Mouse (Mus musculus) macrophage (primary cell): Measurements from ENCODE around the gene 1700029H14Rik. TPM values are rescaled to one million over a fixed set of nuclear protein-coding genes. Genes with fewer than 3 reads are reported as not detected.

Experiments
- H3K27ac ChIP-seq: fragments of 350-480 bp; formaldehyde crosslinking; 2 replicates; pipeline ENCODE4 v1.9.0; 2021
- H3K36me3 ChIP-seq: fragments of 350-480 bp; formaldehyde crosslinking; 2 replicates; pipeline ENCODE4 v1.9.0; 2021; ENCODE audit errors: inconsistent target
- H3K4me3 ChIP-seq: fragments of 350-480 bp; formaldehyde crosslinking; 2 replicates; pipeline ENCODE4 v1.9.0; 2021; ENCODE audit errors: inconsistent target
- H3K79me2 ChIP-seq: fragments of 350-480 bp; formaldehyde crosslinking; 2 replicates; pipeline ENCODE4 v1.9.0; 2021; ENCODE audit errors: inconsistent target
- WGBS: methylation state at CpG from one replicate; pipeline ENCODE4 v1.1.7; 2026; ENCODE audit warnings: inconsistent platforms; ENCODE audit not compliant: missing documents; 5-methylcytosine and 5-hydroxymethylcytosine counted together
- polyA plus RNA-seq: library from polyadenylated mRNA; stranded (reverse); fragments of 250-400 nt; gene quantifications from 3 replicates; pipeline ENCODE4 v1.2.4, GENCODE M21; 2018; ENCODE audit warnings: inconsistent platforms

1700029H14Rik gene
- polyA plus RNA-seq, 1 experiment from 2014 or later, result not detected

DNA sequence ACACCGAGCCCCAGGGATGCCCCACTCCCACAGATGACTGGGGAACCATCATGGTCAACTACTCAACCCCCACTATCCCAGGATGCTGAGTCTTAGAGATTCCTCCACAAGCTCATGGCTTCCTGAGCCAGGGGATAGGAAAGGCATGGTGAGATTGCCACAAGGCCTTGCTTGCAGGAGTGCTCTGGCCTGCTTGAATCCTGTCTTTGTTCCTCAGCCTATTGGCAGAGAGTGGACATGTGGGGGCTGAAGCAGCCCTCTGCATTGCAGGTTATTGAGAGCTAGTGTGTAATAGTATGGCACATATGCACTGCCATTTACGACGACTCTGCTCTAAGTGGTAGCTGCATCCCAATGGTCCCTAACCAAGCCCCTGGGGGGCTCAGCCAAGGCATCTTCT lies 31.9 kb downstream of the 1700029H14Rik start:
- no peaks in the 10 kb centered on the region for H3K79me2 ChIP-seq
- 83% methylated on average over 3 of the region's 3 CpGs for WGBS
- no peak overlapping the region for H3K4me3 ChIP-seq
- H3K27ac ChIP-seq, result peak overlapping the region; percentile 75
- H3K36me3 ChIP-seq, result no peaks in the 10 kb centered on the region

DNA sequence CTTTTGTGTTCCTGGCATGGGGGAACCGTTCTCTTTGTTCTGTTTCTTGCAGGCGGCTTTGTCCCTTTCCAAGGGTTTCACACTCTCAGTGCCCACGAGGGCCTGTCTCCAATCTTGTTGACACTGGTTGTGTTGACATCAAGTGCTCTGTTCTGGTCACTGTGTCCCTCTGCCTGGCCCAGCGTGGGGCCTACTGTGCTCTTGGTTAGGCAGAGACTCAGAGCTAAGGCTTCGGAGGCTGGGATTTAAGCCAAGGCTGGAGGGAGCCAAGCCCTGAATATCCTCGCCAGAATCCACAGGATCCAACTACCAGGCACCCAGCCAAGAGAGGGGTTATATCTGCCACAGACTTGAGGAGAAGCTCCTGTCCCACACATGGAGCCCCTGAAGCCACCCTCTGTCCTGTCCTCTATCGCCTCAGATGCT lies 32.4 kb downstream of the 1700029H14Rik start:
- 97% methylated on average over 7 of the region's 7 CpGs for WGBS
- no peaks in the 10 kb centered on the region for H3K79me2 ChIP-seq
- peak overlapping the region; percentile 75 for H3K27ac ChIP-seq
- no peak overlapping the region for H3K4me3 ChIP-seq
- no peaks in the 10 kb centered on the region for H3K36me3 ChIP-seq

DNA sequence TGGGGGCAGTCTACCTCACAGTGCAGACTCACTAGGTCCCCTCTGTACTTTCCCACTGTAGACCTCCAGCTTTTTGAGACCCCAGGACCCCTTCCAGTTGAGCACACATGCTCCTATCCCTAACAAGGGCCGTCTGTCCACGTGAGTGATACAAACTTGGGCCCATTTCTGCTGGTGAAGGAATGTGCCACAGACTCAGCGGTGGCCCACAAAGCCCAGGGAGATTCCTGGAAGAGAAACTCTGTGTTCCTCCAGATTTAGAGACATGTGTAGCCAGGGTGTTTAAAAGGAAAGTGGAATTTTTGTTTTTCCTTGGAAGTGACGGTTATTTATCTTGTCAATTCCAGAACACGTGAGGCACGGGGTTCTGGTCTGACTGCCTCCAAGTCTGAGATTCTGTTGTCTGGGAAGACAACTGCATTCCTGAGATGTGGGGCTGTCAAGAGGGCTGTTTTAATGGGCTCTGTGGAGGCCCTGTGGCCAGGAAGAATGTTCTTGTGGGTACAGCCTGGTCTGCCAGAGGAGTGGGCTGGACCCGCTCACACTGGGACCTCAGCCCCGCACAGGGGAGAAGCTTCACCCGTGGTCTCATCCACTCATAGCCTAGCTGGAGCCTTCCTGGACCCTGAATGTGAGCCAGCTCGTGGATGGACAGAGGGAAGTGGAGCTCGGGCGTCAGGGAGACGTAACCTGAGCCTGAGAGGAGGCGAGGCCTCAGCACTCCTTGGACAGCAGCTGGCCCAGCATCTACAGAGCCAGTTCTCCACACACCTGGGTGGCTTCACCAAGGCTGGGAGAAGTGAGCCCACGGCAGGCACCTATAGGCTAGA lies 33.0 kb downstream of the 1700029H14Rik start:
- no peaks in the 10 kb centered on the region for H3K79me2 ChIP-seq
- no peak overlapping the region for H3K4me3 ChIP-seq
- WGBS, result 86% methylated on average over 15 of the region's 15 CpGs
- H3K36me3 ChIP-seq, result no peaks in the 10 kb centered on the region
- H3K27ac ChIP-seq, result no peak overlapping the region

DNA sequence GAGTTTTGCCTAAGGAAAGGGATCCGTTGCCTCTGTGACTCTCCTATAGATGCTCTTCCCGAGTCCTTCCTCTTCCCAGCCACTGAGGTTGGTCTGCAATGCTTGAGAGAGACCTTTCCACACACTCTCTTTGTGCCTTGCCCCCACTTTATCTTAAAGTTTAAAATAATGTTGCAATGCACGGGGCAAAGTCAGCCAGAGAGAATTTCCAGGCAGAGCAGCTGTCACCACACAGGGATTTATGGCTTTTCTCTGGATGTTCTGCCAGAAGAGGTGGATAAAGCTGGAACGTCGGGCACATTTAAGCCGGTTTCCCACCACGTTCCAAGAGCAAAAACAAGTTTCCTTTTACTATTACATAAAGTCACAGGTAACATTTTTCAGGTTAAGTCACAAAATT lies 40.9 kb downstream of the 1700029H14Rik start:
- Histone ChIP-seq H3K4me3 (no peak overlapping the region), H3K36me3 (no peaks in the 10 kb centered on the region), H3K27ac (no peak overlapping the region), H3K79me2 (no peaks in the 10 kb centered on the region)
- 89% methylated on average over 7 of the region's 7 CpGs for WGBS

DNA sequence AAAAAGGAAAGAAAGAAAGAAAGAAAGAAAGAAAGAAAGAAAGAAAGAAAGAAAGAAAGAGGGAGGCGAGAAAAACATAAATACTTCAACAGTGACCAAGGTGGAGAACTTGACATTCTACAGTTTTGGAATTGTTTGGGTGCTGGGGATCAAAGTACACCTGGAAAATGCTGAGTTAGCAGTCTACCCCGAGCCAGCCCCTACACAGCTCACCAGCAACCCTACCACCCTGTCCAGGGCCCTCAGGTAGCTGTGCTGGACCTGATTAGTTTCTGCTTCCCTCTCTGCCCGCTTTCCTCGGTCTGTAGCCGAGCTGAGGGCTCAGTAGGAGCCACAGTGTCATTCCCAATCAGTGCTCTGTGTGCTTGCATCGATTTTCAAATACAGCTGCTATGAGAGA lies 41.9 kb downstream of the 1700029H14Rik start:
- H3K79me2 ChIP-seq, result no peaks in the 10 kb centered on the region
- no peaks in the 10 kb centered on the region for H3K36me3 ChIP-seq
- H3K27ac ChIP-seq, result no peak overlapping the region
- no peak overlapping the region for H3K4me3 ChIP-seq
- 72% methylated on average over 6 of the region's 6 CpGs for WGBS

DNA sequence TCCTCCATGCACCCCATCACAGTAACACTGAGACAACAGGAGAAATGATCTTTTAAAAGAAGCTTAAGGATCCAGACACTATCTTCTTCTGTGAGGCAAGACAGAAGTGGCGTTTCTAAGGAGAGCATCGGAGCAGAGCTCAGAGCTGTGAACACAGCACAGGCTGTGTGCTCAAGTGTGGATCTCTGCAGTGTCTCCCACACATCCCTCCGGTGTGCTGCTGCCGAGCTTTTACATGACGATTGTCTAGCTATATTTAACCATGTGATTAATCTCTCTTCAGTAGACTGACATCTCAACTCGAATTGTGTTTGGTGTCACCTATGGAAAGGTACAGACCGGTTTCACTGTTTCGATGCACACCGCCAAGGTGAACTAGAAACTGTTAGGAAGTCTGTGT lies 42.8 kb downstream of the 1700029H14Rik start:
- 68% methylated on average over 9 of the region's 9 CpGs for WGBS
- Histone ChIP-seq H3K4me3 (no peak overlapping the region), H3K79me2 (no peaks in the 10 kb centered on the region), H3K36me3 (no peaks in the 10 kb centered on the region), H3K27ac (no peak overlapping the region)

DNA sequence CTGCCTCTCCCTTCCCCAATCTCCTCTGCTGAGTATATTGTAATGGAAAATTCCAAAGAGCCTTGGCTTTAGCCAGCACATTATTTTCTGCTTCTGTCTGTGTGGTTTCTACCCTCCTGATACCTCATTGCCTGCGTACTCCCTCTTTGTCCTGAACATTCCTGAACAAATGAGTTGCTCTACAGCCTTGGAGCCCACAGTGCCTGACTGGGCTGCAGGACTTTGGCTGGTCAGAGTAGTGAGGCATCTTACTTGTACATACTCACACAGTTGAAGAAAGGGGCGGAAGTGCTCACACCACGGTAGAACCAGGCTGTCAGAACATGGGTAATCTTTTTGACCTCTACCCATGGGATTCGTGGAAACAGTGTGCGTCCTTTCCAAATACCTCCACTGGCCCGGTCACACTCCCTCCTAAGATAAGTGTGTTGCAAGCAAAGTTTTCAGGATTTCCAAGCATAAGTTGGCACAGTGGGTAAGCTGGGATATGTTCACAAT lies 44.9 kb downstream of the 1700029H14Rik start:
- H3K4me3 ChIP-seq, result no peak overlapping the region
- WGBS, result 98% methylated on average over 6 of the region's 6 CpGs
- H3K79me2 ChIP-seq, result no peaks in the 10 kb centered on the region
- no peaks in the 10 kb centered on the region for H3K36me3 ChIP-seq
- no peak overlapping the region for H3K27ac ChIP-seq

DNA sequence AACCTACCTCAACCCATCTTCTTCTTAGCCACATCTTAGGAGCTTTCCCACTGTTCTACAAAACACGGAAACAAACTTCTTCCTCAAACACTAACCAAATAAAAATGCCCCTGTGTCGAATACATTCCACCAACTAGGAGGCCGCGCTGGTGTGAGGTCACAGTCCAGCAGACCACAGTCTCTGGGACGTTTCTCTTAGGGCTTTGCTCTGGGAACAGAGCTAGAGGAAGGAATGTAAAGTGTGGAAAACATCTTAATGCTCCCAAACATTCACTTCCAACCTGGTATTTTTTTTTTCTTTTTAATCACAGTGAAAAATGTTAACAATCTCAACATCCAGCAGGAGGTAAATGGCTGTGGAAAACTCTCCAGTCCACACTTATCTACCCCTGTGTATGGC lies 45.5 kb downstream of the 1700029H14Rik start:
- H3K4me3 ChIP-seq, result no peak overlapping the region
- H3K27ac ChIP-seq, result no peak overlapping the region
- 48% methylated on average over 5 of the region's 5 CpGs for WGBS
- H3K79me2 ChIP-seq, result no peaks in the 10 kb centered on the region
- H3K36me3 ChIP-seq, result no peaks in the 10 kb centered on the region

DNA sequence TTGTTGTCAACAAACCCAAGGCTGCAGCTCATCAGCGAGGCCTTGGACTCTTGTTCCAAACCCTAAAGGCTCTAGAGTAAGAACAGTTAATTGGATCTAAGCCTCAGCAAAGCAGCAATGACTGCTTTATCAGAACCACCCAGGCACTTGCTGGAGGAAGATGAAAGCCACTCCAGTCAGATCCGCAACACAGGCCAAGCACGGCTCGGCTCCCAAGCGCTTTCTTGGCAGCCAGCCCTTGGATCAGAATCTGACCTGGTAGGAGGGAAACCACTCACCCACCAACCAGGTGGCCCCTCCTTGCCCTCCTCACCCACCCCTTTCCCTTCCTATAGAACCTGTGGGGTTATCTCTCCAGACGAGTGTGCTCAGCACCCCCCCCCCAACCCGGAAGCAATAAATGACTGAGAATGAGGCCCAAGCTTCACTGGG lies 46.2 kb downstream of the 1700029H14Rik start:
- Histone ChIP-seq H3K4me3 (no peak overlapping the region), H3K36me3 (no peaks in the 10 kb centered on the region), H3K79me2 (no peaks in the 10 kb centered on the region), H3K27ac (no peak overlapping the region)
- WGBS, result 72% methylated on average over 7 of the region's 7 CpGs

DNA sequence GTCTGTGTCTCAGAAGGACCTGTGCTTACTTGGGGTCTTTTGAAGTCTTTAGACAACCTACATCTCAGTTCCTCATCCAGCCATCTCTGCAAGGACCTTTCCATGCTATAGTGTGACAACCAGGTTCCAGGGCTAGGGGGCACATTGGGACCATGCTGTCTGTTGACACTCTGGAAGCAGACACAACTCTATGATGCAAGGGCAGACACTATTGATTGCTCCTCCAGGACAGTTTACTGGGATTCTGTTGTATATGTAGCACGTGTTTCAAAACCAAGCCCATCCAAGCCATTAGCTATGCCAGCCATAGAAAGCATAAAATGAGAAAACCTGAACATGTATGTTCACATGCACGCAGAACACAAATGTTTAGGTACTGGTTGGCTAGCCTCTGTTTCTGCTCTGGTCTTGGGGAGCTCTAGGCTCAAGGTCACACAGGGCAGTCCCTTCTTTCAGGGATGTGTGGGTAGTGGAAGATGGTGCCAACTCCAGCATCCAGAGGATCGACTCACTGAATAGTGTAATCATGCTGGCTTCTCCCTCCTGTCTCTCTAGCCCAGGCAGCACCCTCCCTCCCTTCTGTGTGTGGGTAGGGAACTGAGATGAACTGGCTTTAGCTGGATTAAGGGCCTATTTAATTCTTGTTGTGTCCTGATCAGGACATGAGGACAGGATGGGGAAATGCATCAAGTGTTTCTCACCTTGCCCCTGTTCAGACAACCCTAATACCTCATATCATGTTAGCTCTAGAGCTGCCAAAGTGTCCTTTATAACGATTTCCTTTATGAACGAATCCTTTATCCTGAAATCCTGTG lies 48.5 kb downstream of the 1700029H14Rik start:
- Histone ChIP-seq H3K4me3 (no peak overlapping the region), H3K79me2 (no peaks in the 10 kb centered on the region), H3K36me3 (no peaks in the 10 kb centered on the region), H3K27ac (no peak overlapping the region)
- WGBS, result 97% methylated on average over 5 of the region's 5 CpGs

DNA sequence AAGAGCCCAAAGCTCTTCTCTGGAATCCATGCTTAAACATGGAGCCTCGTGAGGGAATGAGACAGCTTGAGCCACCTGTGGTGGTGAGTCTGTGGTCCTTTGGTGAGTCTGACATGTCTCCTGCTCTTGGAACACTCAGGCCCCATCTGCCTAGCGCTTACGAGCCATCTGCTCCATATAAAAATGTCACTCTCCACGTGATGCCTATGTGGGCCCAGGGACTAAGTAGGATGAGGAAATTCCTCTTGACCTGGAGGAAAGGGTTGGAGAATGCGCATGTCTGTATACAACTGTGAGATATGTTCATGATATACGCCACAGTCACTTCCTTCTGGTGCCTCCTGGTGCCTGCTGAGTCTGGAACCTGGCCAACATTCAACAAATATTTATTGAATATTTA lies 49.6 kb downstream of the 1700029H14Rik start:
- Histone ChIP-seq H3K4me3 (no peak overlapping the region), H3K27ac (no peak overlapping the region), H3K36me3 (no peaks in the 10 kb centered on the region), H3K79me2 (no peaks in the 10 kb centered on the region)
- WGBS, result 85% methylated on average over 6 of the region's 6 CpGs

DNA sequence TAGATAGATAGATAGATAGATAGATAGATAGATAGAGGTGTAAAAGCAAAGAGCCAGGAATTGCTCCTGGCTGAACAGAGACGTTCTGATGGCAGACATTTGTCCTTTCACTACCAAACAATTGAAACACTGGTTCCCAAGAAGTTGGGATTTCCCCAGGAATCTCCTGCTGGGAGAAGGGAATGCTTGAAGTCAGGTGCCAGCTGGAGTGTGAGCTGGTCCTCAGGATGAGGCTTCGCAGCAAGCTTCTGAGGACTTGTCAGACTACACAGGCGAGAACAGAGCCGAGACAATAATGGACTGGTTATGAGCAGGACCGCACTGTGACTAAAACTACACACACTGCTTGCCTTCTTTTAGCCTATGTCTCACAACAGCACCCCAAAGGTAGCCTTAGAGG lies 50.2 kb downstream of the 1700029H14Rik start:
- H3K36me3 ChIP-seq, result no peaks in the 10 kb centered on the region
- 89% methylated on average over 5 of the region's 5 CpGs for WGBS
- H3K27ac ChIP-seq, result no peak overlapping the region
- no peaks in the 10 kb centered on the region for H3K79me2 ChIP-seq
- no peak overlapping the region for H3K4me3 ChIP-seq

DNA sequence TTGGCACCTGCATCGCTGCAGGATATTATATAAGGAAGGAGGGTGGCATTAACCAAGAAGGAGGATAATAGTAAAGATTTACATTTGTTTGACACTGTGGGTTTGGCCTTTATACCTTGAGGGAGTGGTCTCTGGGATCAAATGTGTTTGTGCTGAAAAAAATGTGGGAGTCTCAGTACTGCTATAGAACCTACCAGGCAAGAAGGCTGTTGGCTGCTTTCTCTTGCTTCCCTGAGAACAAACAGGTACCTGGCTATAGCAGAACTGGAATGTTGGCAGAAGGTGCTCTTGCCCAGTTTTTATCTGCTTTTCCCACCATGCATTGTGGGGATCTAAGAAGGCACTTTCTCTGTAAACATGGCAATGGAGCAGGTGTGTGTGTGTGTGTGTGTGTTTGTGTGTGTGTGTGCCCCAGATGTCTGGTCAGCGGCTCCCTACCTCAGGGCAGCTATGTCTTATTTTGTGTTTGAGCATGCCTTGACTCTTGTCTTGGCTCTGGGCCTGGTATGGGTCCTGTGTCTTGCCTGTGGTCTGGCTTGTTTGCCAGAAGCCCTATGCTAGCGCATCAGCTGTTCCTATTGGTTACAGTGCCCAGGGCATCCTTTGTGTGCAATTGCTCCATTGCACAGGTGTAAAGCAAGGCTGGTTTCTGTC lies 54.9 kb downstream of the 1700029H14Rik start:
- 78% methylated on average over 3 of the region's 3 CpGs for WGBS
- Histone ChIP-seq H3K27ac (peak overlapping the region; percentile 99), H3K4me3 (no peak overlapping the region), H3K36me3 (no peaks in the 10 kb centered on the region), H3K79me2 (no peaks in the 10 kb centered on the region)

DNA sequence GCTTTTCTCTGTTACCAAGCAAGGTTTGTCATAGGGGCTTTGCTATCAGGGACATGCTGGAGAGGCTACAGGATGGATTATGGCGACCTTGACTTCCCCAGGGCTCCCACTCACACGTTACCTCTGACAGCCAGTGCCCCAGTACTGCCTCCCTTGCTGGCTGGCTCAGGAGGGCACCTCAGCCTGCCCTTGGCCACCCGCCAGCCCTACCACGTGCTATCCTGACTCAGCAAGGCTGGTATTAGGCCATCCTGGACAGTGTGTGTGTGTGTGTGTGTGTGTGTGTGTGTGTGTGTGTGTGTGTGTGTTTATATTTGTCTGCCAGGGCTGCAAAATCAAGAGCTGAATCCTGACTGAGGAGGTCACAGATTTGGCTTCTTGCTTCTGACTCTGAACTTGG lies 55.4 kb downstream of the 1700029H14Rik start:
- Histone ChIP-seq H3K4me3 (no peak overlapping the region), H3K36me3 (no peaks in the 10 kb centered on the region), H3K79me2 (no peaks in the 10 kb centered on the region), H3K27ac (peak overlapping the region; percentile 99)
- 13% methylated on average over 4 of the region's 4 CpGs for WGBS
